Mouse (Mus musculus) C2C12 (cell line): Measurements from ENCODE around the gene Kdm6b. TPM values are rescaled to one million over a fixed set of nuclear protein-coding genes. Genes with fewer than 3 reads are reported as not detected.

Experiments used
- H3K27me3 ChIP-seq: one replicate; pipeline ENCODE4 v1.6.1; 2011; ENCODE audit not compliant: control insufficient read depth, insufficient read depth, insufficient read length
- H3K36me3 ChIP-seq: one replicate; pipeline ENCODE4 v1.6.1; 2011; ENCODE audit not compliant: control insufficient read depth, insufficient read depth
- H3K4me3 ChIP-seq: one replicate; pipeline ENCODE4 v1.5.1; 2011; ENCODE audit warnings: mild to moderate bottlenecking, control low read depth; ENCODE audit not compliant: poor library complexity, insufficient read depth, severe bottlenecking
- H3K79me2 ChIP-seq: one replicate; pipeline ENCODE4 v1.6.1; 2011; ENCODE audit not compliant: control insufficient read depth, insufficient read depth
- H3K79me3 ChIP-seq: one replicate; pipeline ENCODE4 v1.6.1; 2011; ENCODE audit warnings: low read depth, control low read depth
- H3ac ChIP-seq: one replicate; pipeline ENCODE3; 2011; ENCODE audit warnings: low read depth; ENCODE audit not compliant: control insufficient read depth, insufficient read length
- CEBPB ChIP-seq: IDR thresholded peaks from one replicate; pipeline ENCODE4 v1.6.1; 2011; ENCODE audit warnings: low read depth, mild to moderate bottlenecking, control low read depth, moderate library complexity
- CTCF ChIP-seq: IDR thresholded peaks from one replicate; pipeline ENCODE4 v1.5.1; 2011; ENCODE audit not compliant: control insufficient read depth, insufficient read depth, insufficient read length
- FOSL1 ChIP-seq: IDR thresholded peaks from one replicate; pipeline ENCODE4 v1.8.0; 2011; ENCODE audit warnings: mild to moderate bottlenecking, low read length; ENCODE audit not compliant: poor library complexity, insufficient read depth, severe bottlenecking
- MAX ChIP-seq: IDR thresholded peaks from one replicate; pipeline ENCODE4 v1.6.1; 2011; ENCODE audit warnings: mild to moderate bottlenecking, control low read depth
- MYOD1 ChIP-seq: IDR thresholded peaks from one replicate; pipeline ENCODE4 v1.6.1; 2011; ENCODE audit warnings: low read depth; ENCODE audit not compliant: control insufficient read depth, insufficient read length
- MYOG ChIP-seq: IDR thresholded peaks from one replicate; pipeline ENCODE4 v1.6.1; 2011; ENCODE audit not compliant: control insufficient read depth, insufficient read length; ENCODE audit errors: extremely low read depth
- USF1 ChIP-seq: IDR thresholded peaks from one replicate; pipeline ENCODE4 v1.6.1; 2011; ENCODE audit warnings: low read depth, mild to moderate bottlenecking, control low read depth, moderate library complexity
- polyA plus RNA-seq: library from polyadenylated mRNA; unstranded; fragments of >200 nt; fragmentation: generic; extraction: Trizol; gene quantifications from one replicate; pipeline ENCODE4 v1.2.1, GENCODE M21; 2012; ENCODE audit warnings: missing spikeins

Kdm6b gene
- polyA plus RNA-seq, 1 experiment = 9.0 TPM

DNA sequence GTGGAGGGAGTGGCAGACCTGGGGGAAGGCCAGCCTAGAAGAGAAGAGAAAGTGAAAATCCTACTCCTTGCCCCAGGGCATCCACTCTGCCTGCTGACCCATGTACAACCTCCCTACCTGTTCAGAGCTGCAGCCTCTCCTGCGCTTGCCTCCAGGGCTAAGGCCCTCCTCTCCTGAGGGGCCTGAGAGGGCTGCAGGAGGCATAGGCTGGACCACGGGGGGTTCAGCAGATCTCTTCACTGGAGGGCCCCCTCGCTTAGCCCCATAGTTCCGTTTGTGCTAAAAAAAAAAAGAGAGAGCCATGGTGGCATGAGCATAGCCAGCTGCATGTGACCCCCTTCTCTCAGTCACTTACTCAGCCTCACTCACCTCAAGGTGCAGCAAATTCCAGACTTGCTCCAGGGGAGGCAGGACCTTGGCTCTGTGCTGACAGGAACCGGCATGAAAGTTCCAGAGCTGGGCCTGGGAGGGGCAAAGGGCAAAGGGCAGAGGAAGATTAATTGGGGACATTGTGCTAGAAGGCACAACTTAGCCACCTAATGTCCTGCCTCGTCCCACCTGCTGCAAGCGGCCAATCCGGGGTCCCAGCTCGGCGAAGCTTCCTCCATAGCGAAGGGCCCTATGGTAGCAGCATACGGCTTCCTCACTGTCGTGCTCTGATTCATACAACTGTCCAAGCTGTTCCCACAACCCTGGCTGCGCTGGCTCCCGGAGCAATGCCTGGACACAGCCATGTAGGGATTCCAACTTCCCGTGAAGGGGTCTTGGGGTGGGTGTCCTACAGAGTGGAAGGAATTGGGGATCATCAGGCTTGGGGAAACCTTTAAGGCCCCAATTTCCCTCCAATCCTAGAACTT lies 6.4 kb downstream of the Kdm6b start:
- no peak overlapping the region for H3K4me3 ChIP-seq
- peaks cover 73% of the 10 kb centered on the region for H3K79me2 ChIP-seq
- H3K27me3 ChIP-seq = no peaks in the 10 kb centered on the region
- TF ChIP-seq MYOD1 = no peak
- no peak for TF ChIP-seq MAX
- no peak for TF ChIP-seq MYOG
- no peak for TF ChIP-seq CTCF
- no peak for TF ChIP-seq CEBPB
- TF ChIP-seq FOSL1 = no peak
- no peak for TF ChIP-seq USF1
- peaks cover 52% of the 10 kb centered on the region for H3K36me3 ChIP-seq
- peaks cover 31% of the 10 kb centered on the region for H3K79me3 ChIP-seq
- H3ac ChIP-seq = no peak overlapping the region

DNA sequence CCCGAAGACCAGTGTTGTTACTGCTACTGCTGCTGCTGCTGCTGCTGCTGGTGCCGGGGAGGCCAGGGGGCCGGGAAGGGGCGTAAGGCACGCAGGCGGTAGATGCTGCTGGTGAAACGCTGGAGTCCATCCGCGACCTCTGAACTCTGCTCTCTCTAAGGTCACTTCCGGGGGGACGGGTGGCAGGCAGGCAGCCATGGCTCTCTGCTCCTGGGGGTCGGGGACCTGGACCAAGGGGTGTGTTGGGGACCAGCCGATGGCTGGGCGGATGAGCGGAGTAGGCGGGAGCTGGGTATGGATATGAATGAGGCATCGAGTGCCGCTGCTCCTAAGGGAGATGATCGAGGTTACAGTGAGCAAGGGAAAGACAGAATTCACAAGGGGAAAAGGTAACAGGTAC lies 7.2 kb downstream of the Kdm6b start:
- no peak overlapping the region for H3ac ChIP-seq
- no peaks in the 10 kb centered on the region for H3K27me3 ChIP-seq
- H3K36me3 ChIP-seq = peaks cover 56% of the 10 kb centered on the region

DNA sequence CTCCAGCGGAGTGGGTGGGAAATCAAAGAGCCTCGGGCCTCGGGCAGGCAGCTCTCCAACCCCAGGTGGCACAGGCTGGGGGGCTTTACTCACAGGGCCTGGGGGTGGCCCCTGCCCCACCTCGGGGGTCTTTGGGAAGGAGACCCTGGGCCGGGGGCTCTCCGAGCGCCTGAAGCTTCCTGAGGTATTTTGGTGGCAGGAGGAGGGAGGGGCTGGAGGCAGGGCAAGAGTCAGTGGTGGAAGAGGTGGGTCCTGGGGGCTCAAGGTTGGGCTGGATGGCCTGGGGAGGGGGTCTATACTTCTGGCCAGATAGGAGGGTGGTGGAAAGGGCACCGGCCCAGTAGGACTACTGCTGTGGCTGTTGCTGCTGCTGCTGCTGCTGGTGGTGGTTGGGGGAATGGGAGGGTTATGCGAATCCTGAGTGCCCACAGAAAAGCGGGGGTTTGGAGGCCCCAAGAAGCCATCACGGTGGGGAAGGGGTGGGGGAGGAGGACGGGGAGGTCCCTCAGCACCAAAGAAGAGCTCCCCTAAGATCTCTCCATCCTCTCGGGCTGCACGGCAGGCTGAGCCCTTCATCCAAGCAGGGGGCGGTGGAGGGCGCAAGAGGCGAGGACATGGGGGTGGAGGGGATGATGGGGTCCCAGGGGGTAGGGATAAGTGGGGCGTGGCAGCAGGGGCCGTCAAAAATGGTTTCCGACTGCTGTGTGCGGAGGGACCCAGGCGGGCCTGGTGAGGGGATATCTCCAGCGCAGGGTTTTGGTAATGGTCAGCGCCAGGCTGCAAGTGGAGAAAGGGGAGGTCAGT lies 7.9 kb downstream of the Kdm6b start:
- Histone ChIP-seq H3K79me2 (peaks cover 58% of the 10 kb centered on the region), H3K4me3 (no peak overlapping the region), H3K36me3 (peaks cover 62% of the 10 kb centered on the region), H3K27me3 (no peaks in the 10 kb centered on the region), H3K79me3 (peaks cover 29% of the 10 kb centered on the region), H3ac (no peak overlapping the region)
- TF ChIP-seq USF1 (no peak), MYOD1 (no peak), MAX (no peak), FOSL1 (no peak), CEBPB (no peak), CTCF (no peak), MYOG (no peak)

More for the DNA sequence above, 7.2 kb downstream of the Kdm6b start:
- H3K79me3 ChIP-seq = peaks cover 30% of the 10 kb centered on the region
- H3K79me2 ChIP-seq = peaks cover 65% of the 10 kb centered on the region
- H3K4me3 ChIP-seq = no peak overlapping the region
- TF ChIP-seq CTCF (no peak), MYOD1 (no peak), MYOG (no peak), MAX (no peak)

DNA sequence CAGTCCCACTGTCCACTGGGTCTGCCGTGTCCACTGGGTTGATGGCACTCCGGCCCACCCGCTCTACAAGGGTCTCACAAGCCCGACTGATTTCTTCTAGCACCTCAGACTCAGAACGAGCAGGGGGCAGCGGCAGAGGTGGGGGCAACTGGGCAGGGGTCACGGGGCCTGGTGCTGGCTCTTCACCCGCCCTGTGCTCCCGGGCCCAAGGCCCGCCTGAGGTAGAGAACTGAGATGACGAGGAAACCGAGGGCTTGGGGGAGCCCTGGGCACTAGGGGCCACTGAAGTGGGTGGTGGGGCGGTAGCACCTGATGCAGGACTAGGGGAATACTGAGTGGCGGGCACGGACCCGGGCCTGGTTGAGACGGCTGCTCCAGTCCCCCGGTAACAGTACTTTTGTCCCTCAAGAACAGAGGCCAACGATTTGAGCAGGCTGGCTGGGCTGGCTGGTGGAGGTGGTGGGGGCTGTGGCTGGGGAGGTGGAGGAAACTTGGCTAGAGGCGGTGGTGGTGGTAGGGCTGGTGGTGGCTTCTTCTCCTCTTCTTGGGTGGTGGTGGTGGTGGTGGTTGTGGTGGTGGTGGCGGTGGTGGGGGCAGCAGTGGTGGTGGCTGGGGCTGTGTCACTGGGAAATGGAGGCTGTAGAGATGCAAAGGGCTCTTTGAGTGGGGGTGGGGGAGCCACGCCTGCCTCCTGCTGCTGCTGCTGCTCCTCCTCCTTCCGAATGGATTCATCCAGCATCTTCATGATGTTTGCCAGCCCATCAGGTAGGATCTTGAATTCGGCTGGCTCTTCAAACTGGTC lies 8.7 kb downstream of the Kdm6b start:
- H3K79me2 ChIP-seq = peaks cover 50% of the 10 kb centered on the region
- no peak overlapping the region for H3ac ChIP-seq
- TF ChIP-seq MYOG = no peak
- no peak for TF ChIP-seq MYOD1
- no peak for TF ChIP-seq USF1
- no peak for TF ChIP-seq MAX
- no peak for TF ChIP-seq CTCF
- no peak for TF ChIP-seq FOSL1
- no peak for TF ChIP-seq CEBPB
- no peaks in the 10 kb centered on the region for H3K27me3 ChIP-seq
- no peak overlapping the region for H3K4me3 ChIP-seq
- H3K79me3 ChIP-seq = peaks cover 22% of the 10 kb centered on the region
- H3K36me3 ChIP-seq = peaks cover 71% of the 10 kb centered on the region
